Mouse (Mus musculus) heart, embryonic 13.5 days (tissue): ENCODE data around the gene Gm28048. TPM values are rescaled to one million over a fixed set of nuclear protein-coding genes. Genes with fewer than 3 reads are reported as not detected.

Experiments used
- ATAC-seq: fragments of 200-750 bp; cut with Nextera tagmentation; 2 replicates; pipeline ENCODE4 v1.8.0; 2017; ENCODE audit warnings: moderate TSS enrichment; ENCODE audit not compliant: insufficient number of reproducible peaks, low FRiP score, low TSS enrichment; ENCODE audit errors: extremely low read depth
- H3K27ac ChIP-seq: fragments of 300-500 bp; sonication (generic); replicated peaks from 2 replicates; pipeline ENCODE4 v1.5.1; 2015; ENCODE audit warnings: moderate library complexity, mild to moderate bottlenecking, inconsistent platforms
- H3K27me3 ChIP-seq: fragments of 300-500 bp; sonication (generic); replicated peaks from 2 replicates; pipeline ENCODE4 v1.6.1; 2015; ENCODE audit warnings: mild to moderate bottlenecking, inconsistent platforms
- H3K36me3 ChIP-seq: fragments of 300-500 bp; sonication (generic); 2 replicates; pipeline ENCODE4 v1.6.1; 2015; ENCODE audit warnings: mild to moderate bottlenecking, inconsistent platforms
- H3K4me1 ChIP-seq: fragments of 300-500 bp; sonication (generic); 2 replicates; pipeline ENCODE4 v1.6.1; 2015; ENCODE audit warnings: inconsistent platforms
- H3K4me2 ChIP-seq: fragments of 300-500 bp; sonication (generic); 2 replicates; pipeline ENCODE4 v1.6.1; 2015; ENCODE audit warnings: inconsistent platforms, mild to moderate bottlenecking, moderate library complexity
- H3K4me3 ChIP-seq: fragments of 300-500 bp; sonication (generic); 2 replicates; pipeline ENCODE4 v1.5.1; 2015; ENCODE audit warnings: moderate library complexity, mild to moderate bottlenecking, inconsistent platforms
- H3K9ac ChIP-seq: fragments of 300-500 bp; sonication (generic); 2 replicates; pipeline ENCODE4 v1.6.1; 2015; ENCODE audit warnings: inconsistent platforms, mild to moderate bottlenecking, moderate library complexity
- H3K9me3 ChIP-seq: fragments of 300-500 bp; sonication (generic); 2 replicates; pipeline ENCODE4 v1.6.1; 2016; ENCODE audit warnings: inconsistent platforms
- WGBS: fragments of 180-500 bp; shearing (Covaris S2); methylation state at CpG from one replicate; pipeline ENCODE4 v1.1.7; 2015; ENCODE audit warnings: mixed read lengths; 5-methylcytosine and 5-hydroxymethylcytosine counted together
- polyA plus RNA-seq: library from polyadenylated mRNA; unstranded; fragments of >200 nt; fragmentation: Nextera tagmentation; extraction: Ambion mirVana; gene quantifications from 2 replicates; pipeline ENCODE4 v1.2.1, GENCODE M21; 2015

Gene Gm28048
- polyA plus RNA-seq, 1 experiment from 2014 or later: 7.8 TPM

DNA sequence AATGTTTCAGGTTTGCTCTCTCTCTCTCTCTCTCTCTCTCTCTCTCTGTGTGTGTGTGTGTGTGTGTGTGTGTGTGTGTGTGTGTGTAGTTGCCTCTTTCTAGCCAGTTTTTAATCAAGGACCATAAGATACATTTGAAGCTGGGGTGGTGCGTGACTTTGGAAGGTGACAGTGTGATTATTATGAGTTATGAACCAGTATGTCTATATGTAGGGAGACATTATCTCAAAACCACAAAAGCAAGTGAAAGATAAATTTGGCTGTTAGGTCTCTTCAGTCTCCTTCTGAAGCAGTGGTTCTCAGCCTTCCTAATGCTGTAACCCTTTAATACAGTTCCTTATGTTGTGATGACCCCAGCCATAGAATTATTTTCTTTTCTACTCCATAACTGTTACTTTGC is 96.5 kb downstream of the Gm28048 start:
- 82% methylated on average over 1 of the region's 1 CpGs for WGBS

DNA sequence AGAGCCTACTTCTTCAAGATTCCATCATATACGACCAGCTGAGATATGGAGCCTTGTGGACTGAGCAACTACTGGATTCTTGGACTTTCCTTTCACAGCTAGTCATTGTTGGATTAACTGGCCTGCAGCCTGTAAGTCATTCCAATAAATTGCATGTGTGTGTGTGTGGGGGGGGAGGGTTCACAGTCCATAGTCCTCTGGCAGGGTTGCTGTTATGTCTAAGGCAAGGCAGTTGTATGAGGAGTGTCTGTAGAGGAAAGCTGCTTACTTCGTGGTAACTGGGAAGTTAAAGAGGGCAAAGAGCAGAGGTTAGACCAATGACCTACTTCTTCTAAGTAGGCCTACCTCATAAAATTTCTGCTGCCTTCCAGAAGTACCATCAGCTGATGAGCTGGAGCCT is 98.2 kb downstream of the Gm28048 start:
- H3K4me1 ChIP-seq: peaks cover 5% of the 10 kb centered on the region
- no peak overlapping the region for H3K4me2 ChIP-seq
- no peaks in the 10 kb centered on the region for H3K9me3 ChIP-seq
- no peaks in the 10 kb centered on the region for H3K36me3 ChIP-seq
- 70% methylated on average over 2 of the region's 2 CpGs for WGBS
- H3K9ac ChIP-seq: no peak overlapping the region
- H3K27me3 ChIP-seq: no peaks in the 10 kb centered on the region
- no peak overlapping the region for H3K4me3 ChIP-seq
- H3K27ac ChIP-seq: no peak overlapping the region
- no peak for ATAC-seq

More for the DNA sequence above, 96.5 kb downstream of the Gm28048 start:
- Histone ChIP-seq H3K36me3 (no peaks in the 10 kb centered on the region), H3K9me3 (no peaks in the 10 kb centered on the region), H3K9ac (no peak overlapping the region), H3K4me2 (no peak overlapping the region), H3K4me1 (peaks cover 5% of the 10 kb centered on the region), H3K4me3 (no peak overlapping the region), H3K27me3 (no peaks in the 10 kb centered on the region), H3K27ac (no peak overlapping the region)
- no peak for ATAC-seq

DNA sequence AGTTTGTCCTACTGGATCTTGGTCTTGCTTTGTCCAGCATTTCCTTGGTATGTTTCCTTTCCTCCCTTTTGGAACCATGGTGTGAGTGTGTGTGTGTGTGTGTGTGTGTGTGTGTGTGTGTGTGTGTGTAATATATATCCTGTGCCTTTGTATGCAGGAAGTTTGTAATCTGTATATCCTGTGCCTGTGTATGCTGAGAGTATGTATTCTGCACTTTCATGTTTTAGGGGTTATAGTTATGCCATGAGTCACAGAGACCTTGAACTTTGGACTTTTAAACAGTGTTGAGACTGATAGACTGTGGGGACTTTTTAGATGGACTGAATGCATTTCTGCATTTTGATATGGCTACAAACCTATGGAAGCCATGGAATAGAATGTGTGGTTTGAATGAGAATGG is 99.0 kb downstream of the Gm28048 start:
- Histone ChIP-seq H3K4me2 (no peak overlapping the region), H3K27ac (no peak overlapping the region)
- no peak for ATAC-seq

DNA sequence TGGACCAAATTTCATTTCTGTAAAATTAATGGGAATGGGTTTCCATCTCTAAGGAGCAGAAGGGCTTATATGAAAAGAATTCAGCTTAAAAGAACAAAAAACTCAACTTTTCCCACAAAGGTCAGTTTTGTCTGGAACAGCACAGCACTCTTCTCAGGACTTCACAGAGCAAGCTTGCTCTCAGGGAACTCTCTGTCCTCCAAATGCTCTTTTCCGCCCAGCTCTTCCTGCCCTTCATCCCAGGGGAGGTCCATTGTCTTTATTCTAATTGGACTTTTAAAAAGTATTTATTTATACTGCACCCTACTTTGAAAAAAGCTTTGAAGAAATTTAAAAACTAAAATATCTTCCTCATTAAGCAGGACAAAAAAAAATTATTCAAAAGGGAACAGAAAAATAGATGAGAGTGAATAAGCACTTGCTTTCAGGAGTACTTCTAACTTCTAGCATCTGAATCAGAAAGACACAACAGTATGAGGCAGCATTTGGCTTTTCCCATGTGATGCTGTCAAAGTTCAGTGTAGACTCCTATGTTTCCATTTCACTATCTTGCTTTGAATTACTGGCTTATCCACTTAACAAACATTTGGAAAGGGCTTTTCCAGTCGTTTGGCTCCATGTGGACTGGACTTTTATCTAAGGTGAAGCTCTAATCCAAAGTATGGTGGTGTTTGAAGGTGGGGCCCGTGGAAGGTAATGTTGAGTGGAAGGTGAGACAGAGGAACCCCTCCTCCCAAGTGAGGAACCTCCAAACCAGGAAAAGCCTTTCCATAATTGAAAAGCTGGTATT is 101.3 kb downstream of the Gm28048 start:
- no peaks in the 10 kb centered on the region for H3K4me1 ChIP-seq
- 47% methylated on average over 3 of the region's 3 CpGs for WGBS
- ATAC-seq: no peak

More for the DNA sequence above, 99.0 kb downstream of the Gm28048 start:
- Histone ChIP-seq H3K9ac (no peak overlapping the region), H3K27me3 (no peaks in the 10 kb centered on the region), H3K4me1 (peaks cover 2% of the 10 kb centered on the region; the same call in 1 of the 2 replicates), H3K4me3 (no peak overlapping the region), H3K9me3 (no peaks in the 10 kb centered on the region), H3K36me3 (no peaks in the 10 kb centered on the region)

DNA sequence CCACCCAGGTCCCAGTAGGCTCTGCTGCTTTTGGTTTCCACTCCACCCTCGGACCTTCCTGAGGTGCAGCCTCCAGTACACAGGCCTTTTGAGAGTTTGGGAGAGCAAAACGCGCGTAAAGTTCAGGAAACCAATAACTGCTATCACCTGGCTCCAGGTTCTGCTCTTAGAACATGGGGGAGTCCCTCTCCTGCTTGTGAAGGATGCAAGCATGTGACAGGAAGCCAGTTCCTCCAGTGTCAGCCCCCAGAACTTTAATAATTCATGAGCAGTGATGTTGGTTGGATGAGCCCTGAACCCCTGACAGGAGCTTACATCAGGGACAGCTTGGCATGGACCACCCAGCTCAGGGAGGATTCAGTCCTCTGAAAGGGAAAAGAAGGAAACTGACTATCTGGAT is 102.2 kb downstream of the Gm28048 start:
- H3K27me3 ChIP-seq: no peaks in the 10 kb centered on the region
- no peak overlapping the region for H3K4me2 ChIP-seq
- H3K9ac ChIP-seq: no peak overlapping the region
- no peak overlapping the region for H3K4me3 ChIP-seq
- no peak overlapping the region for H3K27ac ChIP-seq
- no peaks in the 10 kb centered on the region for H3K36me3 ChIP-seq
- no peak for ATAC-seq
- H3K4me1 ChIP-seq: no peaks in the 10 kb centered on the region
- 80% methylated on average over 4 of the region's 4 CpGs for WGBS
- no peaks in the 10 kb centered on the region for H3K9me3 ChIP-seq

More for the DNA sequence above, 101.3 kb downstream of the Gm28048 start:
- Histone ChIP-seq H3K36me3 (no peaks in the 10 kb centered on the region), H3K4me2 (no peak overlapping the region), H3K9ac (no peak overlapping the region), H3K9me3 (no peaks in the 10 kb centered on the region), H3K4me3 (no peak overlapping the region), H3K27ac (no peak overlapping the region), H3K27me3 (no peaks in the 10 kb centered on the region)

DNA sequence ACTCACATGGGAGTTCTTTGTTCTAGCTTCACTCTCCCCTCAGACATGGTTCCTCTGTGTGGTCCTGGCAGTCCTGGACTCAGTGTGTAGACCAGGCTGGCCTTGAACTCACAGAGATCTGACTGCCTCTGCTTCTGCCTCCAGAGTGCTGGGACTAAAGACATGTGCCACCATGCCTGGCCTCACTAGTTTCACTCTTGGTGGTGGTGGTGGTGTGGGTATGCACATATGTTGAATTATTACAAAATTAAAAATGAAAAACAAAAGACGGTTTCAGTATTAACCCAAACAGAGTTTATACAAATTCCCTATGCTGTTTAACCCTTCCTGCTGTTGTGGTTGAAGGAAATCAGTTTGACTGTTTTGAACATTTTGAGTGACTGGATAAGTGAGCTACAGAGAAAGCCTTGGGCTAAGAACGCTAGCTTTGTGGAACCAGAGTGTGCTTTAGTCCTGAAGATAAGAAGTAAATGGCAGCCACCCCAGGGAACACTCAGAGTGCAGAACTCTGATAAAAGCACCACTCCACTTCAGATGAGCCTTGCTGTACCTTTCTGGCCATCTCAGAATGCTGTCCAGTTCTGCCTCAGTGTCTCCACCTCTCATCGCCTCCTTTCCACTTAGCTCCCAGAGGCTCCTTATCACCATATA is 105.1 kb downstream of the Gm28048 start:
- 58% methylated on average over 3 of the region's 3 CpGs for WGBS
- H3K9ac ChIP-seq: no peak overlapping the region
- no peaks in the 10 kb centered on the region for H3K27me3 ChIP-seq
- H3K9me3 ChIP-seq: no peaks in the 10 kb centered on the region
- ATAC-seq: no peak
- H3K4me3 ChIP-seq: no peak overlapping the region
- H3K36me3 ChIP-seq: no peaks in the 10 kb centered on the region
- H3K27ac ChIP-seq: no peak overlapping the region
- H3K4me2 ChIP-seq: no peak overlapping the region
- H3K4me1 ChIP-seq: peaks cover 18% of the 10 kb centered on the region

DNA sequence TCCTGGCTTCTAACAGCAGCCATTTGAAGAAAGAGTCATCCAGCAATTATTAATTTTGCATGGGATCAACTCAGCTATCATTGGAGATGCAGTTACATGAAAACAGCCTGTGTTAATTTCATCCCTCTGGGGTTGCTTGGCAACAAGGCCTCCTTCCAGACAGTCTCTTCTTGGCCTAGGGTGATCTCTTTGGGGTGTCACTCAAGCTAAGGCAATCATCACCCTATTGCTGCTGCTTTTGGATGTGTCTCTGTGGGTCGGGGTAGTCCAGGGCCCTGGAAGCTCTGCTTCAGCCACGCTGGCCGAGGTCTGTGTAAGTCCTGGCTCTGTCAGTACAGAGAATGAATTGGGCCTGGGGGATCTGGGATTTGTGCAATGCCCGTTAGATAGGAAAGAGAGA is 106.6 kb downstream of the Gm28048 start:
- H3K27me3 ChIP-seq: no peaks in the 10 kb centered on the region
- ATAC-seq: no peak
- no peak overlapping the region for H3K4me3 ChIP-seq
- H3K9me3 ChIP-seq: no peaks in the 10 kb centered on the region
- no peak overlapping the region for H3K4me2 ChIP-seq
- H3K27ac ChIP-seq: no peak overlapping the region
- H3K9ac ChIP-seq: no peak overlapping the region
- peaks cover 26% of the 10 kb centered on the region for H3K4me1 ChIP-seq
- 72% methylated on average over 4 of the region's 4 CpGs for WGBS
- no peaks in the 10 kb centered on the region for H3K36me3 ChIP-seq

DNA sequence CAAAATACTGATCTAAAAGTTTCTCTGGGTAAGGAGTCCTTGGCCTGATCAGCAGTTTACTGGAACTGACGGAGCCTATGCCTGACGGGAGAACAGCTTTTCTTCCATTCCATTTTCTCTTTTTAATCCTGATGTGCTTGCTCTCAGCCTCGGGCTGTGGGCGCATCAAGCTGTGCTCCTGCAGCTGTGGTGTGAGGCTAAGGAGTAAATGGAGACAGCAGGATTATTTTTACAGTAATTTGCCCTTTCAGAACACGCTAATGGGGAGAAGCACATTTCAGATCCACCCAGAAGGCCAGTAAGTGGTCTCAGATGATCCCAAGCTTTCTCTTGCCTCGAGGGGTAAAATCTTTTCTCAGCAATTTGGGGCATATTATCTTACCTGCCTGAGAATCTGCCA is 107.1 kb downstream of the Gm28048 start:
- H3K4me2 ChIP-seq: no peak overlapping the region
- no peak overlapping the region for H3K27ac ChIP-seq
- H3K9ac ChIP-seq: no peak overlapping the region
- H3K4me1 ChIP-seq: peaks cover 26% of the 10 kb centered on the region
- WGBS: 80% methylated on average over 6 of the region's 6 CpGs
- no peak for ATAC-seq
- no peaks in the 10 kb centered on the region for H3K9me3 ChIP-seq
- no peaks in the 10 kb centered on the region for H3K27me3 ChIP-seq
- H3K36me3 ChIP-seq: no peaks in the 10 kb centered on the region
- no peak overlapping the region for H3K4me3 ChIP-seq

DNA sequence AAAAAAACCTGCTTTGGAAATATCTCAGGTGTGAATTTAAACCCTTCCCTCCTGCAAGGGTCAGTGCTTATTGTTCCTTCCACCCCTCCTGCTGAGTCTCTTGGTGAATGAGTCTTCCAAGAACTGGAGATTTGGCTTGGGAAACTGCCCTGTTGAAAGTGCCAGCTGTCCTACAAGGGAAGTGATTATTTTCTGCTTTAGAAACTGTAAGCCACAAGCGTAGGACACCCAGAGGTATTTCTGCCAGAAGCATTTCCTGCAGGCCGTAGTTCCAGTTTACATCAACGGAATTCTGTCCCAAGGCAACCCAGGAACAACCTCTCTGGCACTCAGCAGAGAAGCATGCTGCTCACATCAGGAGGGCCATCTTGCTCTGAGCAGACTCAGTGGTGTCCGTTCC is 108.5 kb downstream of the Gm28048 start:
- Histone ChIP-seq H3K4me2 (no peak overlapping the region), H3K27ac (no peak overlapping the region), H3K27me3 (no peaks in the 10 kb centered on the region), H3K9me3 (no peaks in the 10 kb centered on the region), H3K4me3 (no peak overlapping the region), H3K36me3 (no peaks in the 10 kb centered on the region), H3K9ac (no peak overlapping the region), H3K4me1 (peaks cover 26% of the 10 kb centered on the region)
- WGBS: 51% methylated on average over 4 of the region's 4 CpGs
- no peak for ATAC-seq

DNA sequence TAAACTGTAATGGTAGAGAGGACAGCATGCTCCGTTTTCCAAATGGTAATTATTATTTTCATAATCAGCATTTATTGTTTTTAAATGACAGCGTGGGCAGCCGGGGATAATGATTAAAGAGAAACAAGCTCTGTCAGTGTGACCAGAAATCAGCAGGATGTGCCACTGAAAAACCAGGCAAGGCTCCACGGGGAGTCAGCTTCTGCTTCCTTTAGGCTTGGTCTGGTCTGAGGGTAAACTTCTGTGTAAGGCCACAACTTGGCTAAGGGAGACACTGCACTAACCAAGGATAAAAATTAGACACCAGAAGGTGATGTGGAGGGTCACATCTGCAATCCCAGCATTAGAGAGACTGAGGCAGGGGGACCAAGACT is 109.6 kb downstream of the Gm28048 start:
- Histone ChIP-seq H3K4me2 (peak overlapping the region; percentile 45), H3K27ac (peak overlapping the region; percentile 65), H3K9ac (no peak overlapping the region), H3K9me3 (no peaks in the 10 kb centered on the region), H3K4me1 (peaks cover 26% of the 10 kb centered on the region), H3K36me3 (no peaks in the 10 kb centered on the region), H3K27me3 (no peaks in the 10 kb centered on the region), H3K4me3 (peak overlapping the region; percentile 20; the same call in 1 of the 2 replicates)
- ATAC-seq: no peak
- WGBS: 34% methylated on average over 4 of the region's 4 CpGs

DNA sequence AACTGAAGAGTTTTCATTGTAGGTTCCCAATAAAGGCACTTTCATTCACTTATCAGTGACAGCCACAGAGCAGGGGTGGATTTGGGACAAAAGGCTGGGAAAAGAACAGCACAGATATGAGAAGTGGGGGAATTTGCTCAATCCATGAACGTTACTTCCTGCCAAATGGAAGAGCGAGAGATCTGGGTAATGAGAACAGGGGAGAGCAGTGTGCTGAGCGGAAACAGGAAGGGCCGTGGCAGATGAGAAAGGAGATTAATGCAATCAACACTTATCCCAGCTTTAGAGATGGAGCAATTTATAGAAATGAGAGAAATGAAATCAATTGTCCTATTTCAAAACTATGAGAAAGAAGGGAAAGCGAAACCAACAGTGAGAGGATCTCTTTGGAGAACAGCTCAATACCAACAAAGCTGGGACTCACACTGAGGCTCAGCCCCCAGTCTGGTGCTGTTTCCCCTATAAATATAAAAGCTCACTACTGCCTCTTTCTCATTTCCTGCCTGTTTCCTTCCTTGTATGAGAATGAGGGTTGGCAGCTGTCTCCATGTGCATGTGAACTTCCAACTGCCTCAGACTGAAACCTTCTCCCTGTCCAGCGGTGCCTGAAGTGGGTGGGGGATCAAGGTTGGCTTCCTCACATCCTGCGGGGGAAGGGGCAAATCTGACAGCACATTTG is 110.1 kb downstream of the Gm28048 start:
- WGBS: 42% methylated on average over 7 of the region's 7 CpGs
- ATAC-seq: no peak
- Histone ChIP-seq H3K4me2 (peak overlapping the region; percentile 45), H3K9ac (no peak overlapping the region), H3K27me3 (no peaks in the 10 kb centered on the region), H3K4me3 (peak overlapping the region; percentile 20; the same call in 1 of the 2 replicates), H3K36me3 (no peaks in the 10 kb centered on the region), H3K27ac (peak overlapping the region; percentile 65), H3K4me1 (peaks cover 26% of the 10 kb centered on the region), H3K9me3 (no peaks in the 10 kb centered on the region)
